Mouse (Mus musculus) CH12.LX (cell line): ENCODE results near the gene Arf6. TPM values are rescaled to one million over a fixed set of nuclear protein-coding genes. Genes with fewer than 3 reads are reported as not detected.

Experiments used
- DNase-seq: peaks from one replicate; pipeline ENCODE4 v3.0.0-alpha.2; 2013; ENCODE audit errors: extremely low read depth
- H3K27ac ChIP-seq: 2 replicates; pipeline ENCODE4 v1.5.1; 2012; ENCODE audit warnings: low read depth, mild to moderate bottlenecking, control low read depth, moderate library complexity; ENCODE audit not compliant: insufficient read depth
- H3K27me3 ChIP-seq: replicated peaks from 2 replicates; pipeline ENCODE3; 2012; ENCODE audit warnings: inconsistent platforms
- H3K36me3 ChIP-seq, 2 experiments: replicated peaks in 1 of 2; 2 replicates each; pipeline versions ENCODE3 to v1.6.1; 2012; ENCODE audit warnings: inconsistent platforms in 1 of 2, low read length in 1 of 2, mild to moderate bottlenecking in 1 of 2, mixed read lengths in 1 of 2, moderate library complexity in 1 of 2; ENCODE audit not compliant: control insufficient read depth in 1 of 2, insufficient read depth in 1 of 2
- H3K4me1 ChIP-seq, 2 experiments: 2 replicates each; pipeline ENCODE4 v1.6.1; 2012; ENCODE audit warnings: inconsistent platforms in 1 of 2, moderate library complexity in 1 of 2; ENCODE audit not compliant: insufficient read depth in 2 of 2, control insufficient read depth in 1 of 2
- H3K4me2 ChIP-seq: 2 replicates; pipeline ENCODE4 v1.6.1; 2012; ENCODE audit warnings: low read depth, mild to moderate bottlenecking, control low read depth; ENCODE audit not compliant: poor library complexity, insufficient read depth, severe bottlenecking
- H3K4me3 ChIP-seq, 3 experiments: fragments of 150-350 bp in 1 of 3; sonication (generic) in 1 of 3; replicated peaks in 1 of 3; 2 replicates each; pipeline versions ENCODE3 to v1.5.1; 2011 to 2012; ENCODE audit warnings: low read depth in 2 of 3, low read length in 2 of 3, mild to moderate bottlenecking in 2 of 3, moderate library complexity in 2 of 3, control low read depth in 1 of 3, improper control_type of control experiment in 1 of 3, inconsistent platforms in 1 of 3, mixed read lengths in 1 of 3; ENCODE audit not compliant: poor library complexity in 1 of 3
- H3K79me2 ChIP-seq: replicated peaks from 2 replicates; pipeline ENCODE4 v1.6.1; 2012; ENCODE audit warnings: mild to moderate bottlenecking, moderate library complexity; ENCODE audit not compliant: control insufficient read depth, poor library complexity, insufficient read depth, severe bottlenecking; ENCODE audit errors: extremely low read depth
- H3K9ac ChIP-seq: 2 replicates; pipeline ENCODE4 v1.6.1; 2012; ENCODE audit warnings: low read depth, mild to moderate bottlenecking, control low read depth, moderate library complexity; ENCODE audit not compliant: insufficient read depth
- H3K9me3 ChIP-seq: replicated peaks from 2 replicates; pipeline ENCODE3; 2012; ENCODE audit warnings: low read length, inconsistent platforms, mixed read lengths
- BHLHE40 ChIP-seq: IDR thresholded peaks from 2 replicates; pipeline ENCODE4 v1.6.1; 2011; ENCODE audit warnings: mild to moderate bottlenecking, low read depth, low read length, improper control_type of control experiment
- CHD1 ChIP-seq: IDR thresholded peaks from 2 replicates; pipeline ENCODE4 v1.6.1; 2012; ENCODE audit warnings: low read depth, low read length, improper control_type of control experiment, inconsistent platforms
- CHD2 ChIP-seq: IDR thresholded peaks from 2 replicates; pipeline ENCODE4 v1.6.1; 2011; ENCODE audit warnings: low read length, improper control_type of control experiment
- CTCF ChIP-seq, 2 experiments: IDR thresholded peaks in 1 of 2; conservative IDR thresholded peaks in 1 of 2; 2 replicates each; pipeline ENCODE4 v1.5.1; 2011 to 2012; ENCODE audit warnings: low read depth in 2 of 2, low read length in 2 of 2, improper control_type of control experiment in 1 of 2, inconsistent platforms in 1 of 2, mild to moderate bottlenecking in 1 of 2, moderate library complexity in 1 of 2
- E2F4 ChIP-seq: IDR thresholded peaks from 2 replicates; pipeline ENCODE4 v1.6.1; 2011; ENCODE audit warnings: low read depth, low read length, improper control_type of control experiment; ENCODE audit not compliant: insufficient replicate concordance
- ELF1 ChIP-seq: IDR thresholded peaks from 2 replicates; pipeline ENCODE4 v1.6.1; 2014; ENCODE audit warnings: low read depth, mild to moderate bottlenecking, inconsistent platforms, low read length, improper control_type of control experiment
- EP300 ChIP-seq: IDR thresholded peaks from 2 replicates; pipeline ENCODE4 v1.6.1; 2011; ENCODE audit warnings: low read length, improper control_type of control experiment
- ETS1 ChIP-seq: conservative IDR thresholded peaks from 2 replicates; pipeline ENCODE4 v1.6.1; 2012; ENCODE audit warnings: low read depth, mild to moderate bottlenecking, inconsistent platforms, low read length, improper control_type of control experiment, moderate library complexity
- GABPA ChIP-seq: IDR thresholded peaks from 2 replicates; pipeline ENCODE4 v1.6.1; 2012; ENCODE audit warnings: low read depth, low read length, improper control_type of control experiment, inconsistent platforms; ENCODE audit not compliant: insufficient replicate concordance
- HCFC1 ChIP-seq: IDR thresholded peaks from 2 replicates; pipeline ENCODE4 v1.6.1; 2012; ENCODE audit warnings: low read depth, mild to moderate bottlenecking, inconsistent platforms, low read length, improper control_type of control experiment
- IRF4 ChIP-seq: IDR thresholded peaks from 2 replicates; pipeline ENCODE4 v1.6.1; 2014; ENCODE audit warnings: low read depth, mild to moderate bottlenecking, inconsistent platforms, low read length, improper control_type of control experiment
- JUN ChIP-seq: IDR thresholded peaks from 2 replicates; pipeline ENCODE4 v1.6.1; 2011; ENCODE audit warnings: low read depth, mild to moderate bottlenecking, low read length, improper control_type of control experiment, moderate library complexity; ENCODE audit not compliant: insufficient read depth
- JUND ChIP-seq: conservative IDR thresholded peaks from 2 replicates; pipeline ENCODE4 v1.6.1; 2011; ENCODE audit warnings: low read depth, low read length, improper control_type of control experiment
- KAT2A ChIP-seq: IDR thresholded peaks from 2 replicates; pipeline ENCODE4 v1.6.1; 2012; ENCODE audit warnings: low read length, improper control_type of control experiment, inconsistent platforms; ENCODE audit not compliant: insufficient replicate concordance
- MAFK ChIP-seq: IDR thresholded peaks from 2 replicates; pipeline ENCODE4 v1.6.1; 2011; ENCODE audit warnings: low read length, improper control_type of control experiment; ENCODE audit not compliant: insufficient replicate concordance
- MAX ChIP-seq: IDR thresholded peaks from 2 replicates; pipeline ENCODE4 v1.6.1; 2011; ENCODE audit warnings: low read length, improper control_type of control experiment
- MAZ ChIP-seq: IDR thresholded peaks from 2 replicates; pipeline ENCODE4 v1.6.1; 2012; ENCODE audit warnings: low read depth, mild to moderate bottlenecking, inconsistent platforms, low read length, improper control_type of control experiment, moderate library complexity
- MEF2A ChIP-seq: IDR thresholded peaks from 2 replicates; pipeline ENCODE4 v1.6.1; 2014; ENCODE audit warnings: low read depth, mild to moderate bottlenecking, inconsistent platforms, low read length, improper control_type of control experiment, borderline replicate concordance
- MXI1 ChIP-seq: IDR thresholded peaks from 2 replicates; pipeline ENCODE4 v1.6.1; 2011; ENCODE audit warnings: mild to moderate bottlenecking, low read depth, low read length, improper control_type of control experiment
- MYC ChIP-seq: IDR thresholded peaks from 2 replicates; pipeline ENCODE4 v1.6.1; 2011; ENCODE audit warnings: low read depth, mild to moderate bottlenecking, improper control_type of control experiment, low read length
- NELFE ChIP-seq: IDR thresholded peaks from 2 replicates; pipeline ENCODE4 v1.6.1; 2011; ENCODE audit warnings: low read depth, low read length, improper control_type of control experiment
- NRF1 ChIP-seq: IDR thresholded peaks from 2 replicates; pipeline ENCODE4 v1.6.1; 2014; ENCODE audit warnings: low read depth, mild to moderate bottlenecking, inconsistent platforms, low read length, improper control_type of control experiment, moderate library complexity
- PAX5 ChIP-seq: IDR thresholded peaks from 2 replicates; pipeline ENCODE4 v1.6.1; 2012; ENCODE audit warnings: low read length, inconsistent platforms, mixed read lengths
- POLR2A ChIP-seq: IDR thresholded peaks from 2 replicates; pipeline ENCODE4 v1.6.1; 2011; ENCODE audit warnings: low read depth, mild to moderate bottlenecking, improper control_type of control experiment, low read length
- POLR2AphosphoS2 ChIP-seq: IDR thresholded peaks from 2 replicates; pipeline ENCODE4 v1.6.1; 2011; ENCODE audit warnings: low read depth, low read length, improper control_type of control experiment
- RAD21 ChIP-seq: IDR thresholded peaks from 2 replicates; pipeline ENCODE4 v1.6.1; 2011; ENCODE audit warnings: low read depth, mild to moderate bottlenecking, low read length, improper control_type of control experiment, moderate library complexity
- RCOR1 ChIP-seq: conservative IDR thresholded peaks from 2 replicates; pipeline ENCODE4 v1.6.1; 2012; ENCODE audit warnings: low read depth, mild to moderate bottlenecking, inconsistent platforms, low read length, improper control_type of control experiment
- SIN3A ChIP-seq: IDR thresholded peaks from 2 replicates; pipeline ENCODE4 v1.6.1; 2012; ENCODE audit warnings: low read length, improper control_type of control experiment, inconsistent platforms
- SMC3 ChIP-seq: IDR thresholded peaks from 2 replicates; pipeline ENCODE4 v1.6.1; 2011; ENCODE audit warnings: low read depth, low read length, improper control_type of control experiment
- TBP ChIP-seq: conservative IDR thresholded peaks from 2 replicates; pipeline ENCODE4 v1.6.1; 2011; ENCODE audit warnings: low read depth, low read length, improper control_type of control experiment
- TCF12 ChIP-seq: IDR thresholded peaks from 2 replicates; pipeline ENCODE4 v1.6.1; 2014; ENCODE audit warnings: low read depth, mild to moderate bottlenecking, inconsistent platforms, low read length, improper control_type of control experiment
- UBTF ChIP-seq: IDR thresholded peaks from 2 replicates; pipeline ENCODE4 v1.6.1; 2012; ENCODE audit warnings: low read depth, mild to moderate bottlenecking, inconsistent platforms, low read length, improper control_type of control experiment, moderate library complexity
- USF1 ChIP-seq: IDR thresholded peaks from 2 replicates; pipeline ENCODE4 v1.6.1; 2014; ENCODE audit warnings: low read depth, mild to moderate bottlenecking, inconsistent platforms, low read length, improper control_type of control experiment
- USF2 ChIP-seq: conservative IDR thresholded peaks from 2 replicates; pipeline ENCODE4 v1.6.1; 2011; ENCODE audit warnings: low read depth, low read length, improper control_type of control experiment
- ZC3H11A ChIP-seq: IDR thresholded peaks from 2 replicates; pipeline ENCODE4 v1.6.1; 2012; ENCODE audit warnings: low read depth, mild to moderate bottlenecking, inconsistent platforms, low read length, improper control_type of control experiment
- ZKSCAN1 ChIP-seq: IDR thresholded peaks from 2 replicates; pipeline ENCODE4 v1.6.1; 2012; ENCODE audit warnings: low read depth, inconsistent platforms, low read length, improper control_type of control experiment, borderline replicate concordance
- ZMIZ1 ChIP-seq: IDR thresholded peaks from 2 replicates; pipeline ENCODE4 v1.6.1; 2012; ENCODE audit warnings: low read depth, mild to moderate bottlenecking, inconsistent platforms, low read length, improper control_type of control experiment
- ZNF384 ChIP-seq: IDR thresholded peaks from 2 replicates; pipeline ENCODE4 v1.6.1; 2012; ENCODE audit warnings: low read depth, low read length, improper control_type of control experiment, inconsistent platforms
- dilution Hi-C: fragments of 300-500 bp; cut with MboI; formaldehyde crosslinking; loops from 2 replicates; pipeline ENCODE4 v1.14.3; 2020; ENCODE audit warnings: low sequenced_read_pairs; ENCODE audit not compliant: extremely low pct_unique_long_range_greater_than_20kb, extremely low pct_ligation_motif_present
- in situ Hi-C: fragments of 300-500 bp; cut with MboI; formaldehyde crosslinking; loops from 3 replicates; pipeline ENCODE4 v1.14.3; 2019; ENCODE audit warnings: low sequenced_read_pairs, low pct_ligation_motif_present, low pct_unique_long_range_greater_than_20kb, mixed read lengths
- polyA plus RNA-seq: library from polyadenylated mRNA; unstranded; fragments of >175 nt; gene quantifications from 2 replicates; pipeline ENCODE4 v1.2.1, GENCODE M21; 2012; ENCODE audit warnings: low read depth; ENCODE audit not compliant: insufficient read length
- total RNA-seq, 2 experiments: library from RNA; depleted of rRNA; stranded (reverse); fragments of 300-350 nt in 1 of 2; fragments of >200 nt in 1 of 2; gene quantifications; 2 replicates each; pipeline ENCODE4 v1.2.3; 2012 to 2014

Arf6 gene
- total and polyA plus RNA-seq, 3 experiments = 258 to 375 (median 312) TPM

GRCm38 (mm10) chr12:69357300-69357646 is 14.7 kb upstream of the Arf6 start:
- in situ Hi-C loops (loop anchor here (10.0 kb wide), 2 partner anchors 218 to 338 kb away; no protein-coding TSS in a partner anchor), dilution Hi-C loops (no loop called here)
- no peak overlapping the region for H3K27ac ChIP-seq
- peaks cover 5 to 13% of the 10 kb centered on the region in 2 experiments for H3K4me1 ChIP-seq
- no peaks in the 10 kb centered on the region for H3K9me3 ChIP-seq
- peaks cover 23% of the 10 kb centered on the region for H3K79me2 ChIP-seq
- TF ChIP-seq POLR2AphosphoS2 = no peak
- no peak for TF ChIP-seq NRF1
- TF ChIP-seq E2F4 = no peak
- TF ChIP-seq GABPA = no peak
- TF ChIP-seq MEF2A = peak; percentile 2; the same call in 1 of the 2 replicates
- TF ChIP-seq ZMIZ1 = no peak
- TF ChIP-seq MYC = no peak
- TF ChIP-seq TBP = no peak; the same call in 1 of the 2 replicates
- no peak for TF ChIP-seq MAZ
- no peak for TF ChIP-seq ZC3H11A
- no peak for TF ChIP-seq USF1
- TF ChIP-seq USF2 = no peak
- peak in 1 of 2 experiments; percentile 13; a peak in 1 of 4 replicates for TF ChIP-seq CTCF (conservative IDR thresholded peaks at IDR 0.05 in 1 of 2, IDR thresholded peaks at IDR 0.05 in 1 of 2; ENCODE audit: low read depth in 2 of 2, low read length in 2 of 2)
- 0 out of 2 replicates have a peak, but pooled peaks have one; percentile 3 for TF ChIP-seq BHLHE40
- peak; percentile 44; the same call in 1 of the 2 replicates for TF ChIP-seq CHD1
- TF ChIP-seq ELF1 = peak; percentile 0; the same call in 1 of the 2 replicates
- TF ChIP-seq PAX5 = no peak
- no peak for TF ChIP-seq MAFK
- no peak for TF ChIP-seq JUN
- no peak for TF ChIP-seq EP300
- no peak for TF ChIP-seq POLR2A
- TF ChIP-seq RAD21 = no peak
- peak; percentile 6; the same call in 1 of the 2 replicates for TF ChIP-seq TCF12
- peak; percentile 50; the same call in 1 of the 2 replicates for TF ChIP-seq ZNF384
- TF ChIP-seq UBTF = 0 out of 2 replicates have a peak, but pooled peaks have one; percentile 32
- TF ChIP-seq IRF4 = no peak
- TF ChIP-seq KAT2A = no peak
- no peak for TF ChIP-seq SMC3
- TF ChIP-seq CHD2 = no peak
- no peak for TF ChIP-seq ZKSCAN1
- TF ChIP-seq HCFC1 = no peak
- TF ChIP-seq SIN3A = no peak; the same call in 1 of the 2 replicates
- no peak for TF ChIP-seq ETS1
- no peak for TF ChIP-seq MAX
- no peak for TF ChIP-seq JUND
- no peak; the same call in 1 of the 2 replicates for TF ChIP-seq MXI1
- TF ChIP-seq RCOR1 = no peak
- peak; percentile 1; the same call in 1 of the 2 replicates for TF ChIP-seq NELFE
- peaks cover 22 to 30% of the 10 kb centered on the region in 2 experiments for H3K36me3 ChIP-seq
- peak overlapping the region; percentile 69 for H3K4me2 ChIP-seq
- no peak for DNase-seq
- H3K4me3 ChIP-seq = peak overlapping the region; percentile 90 to 99 (median 96)
- peak overlapping the region; percentile 97 for H3K9ac ChIP-seq
- no peaks in the 10 kb centered on the region for H3K27me3 ChIP-seq
